Comparison of ENCODE assay signal across 8 mouse cellular contexts in genomic region chr5:149861489-149861962, GRCm38 (mm10).
A peak's percentile ranks its signal among the peaks of the same experiment; 100 is the strongest.
DNase-seq lines count a peak whose midpoint lies in the region; ATAC-seq and TF ChIP-seq lines count a peak whose summit lies in the region.

No protein-coding gene starts in this region.

- H3K36me3 ChIP-seq in intestine, postnatal 0 days (ENCODE audit: control insufficient read depth, insufficient read depth): no peaks in the 10 kb centered on the region
- H3K36me3 ChIP-seq in midbrain, embryonic 15.5 days (replicated peaks): no peaks in the 10 kb centered on the region

- H3K9ac ChIP-seq in intestine, postnatal 0 days (ENCODE audit: low read depth, low read length): no peak overlapping the region
- H3K9ac ChIP-seq in midbrain, embryonic 15.5 days: no peak overlapping the region

- H3K4me1 ChIP-seq in intestine, postnatal 0 days (replicated peaks; ENCODE audit: control insufficient read depth, insufficient read depth, low read length): no peaks in the 10 kb centered on the region
- H3K4me1 ChIP-seq in midbrain, embryonic 15.5 days: no peaks in the 10 kb centered on the region

- H3K9me3 ChIP-seq in intestine, postnatal 0 days (ENCODE audit: control insufficient read depth): no peaks in the 10 kb centered on the region
- H3K9me3 ChIP-seq in midbrain, embryonic 15.5 days: no peaks in the 10 kb centered on the region

- peak; percentile 4 for DNase-seq in ovary, adult 18-20 months (ENCODE audit: low spot score)
- no peak for DNase-seq in ovary, postnatal 10 days (ENCODE audit: low spot score)
- DNase-seq in cerebellum, postnatal 4 days (ENCODE audit: low spot score in 2 of 2): peak; percentile 30 to 73
- peak; percentile 47 for DNase-seq in gastrocnemius, postnatal 14 days
- DNase-seq in left cerebral cortex, postnatal 4 days: peak; percentile 65
- DNase-seq in natural killer cell, adult 2 months (ENCODE audit: low spot score in 2 of 2): no peak

- no peak overlapping the region for H3K27ac ChIP-seq in intestine, postnatal 0 days (ENCODE audit: low read depth, low read length)
- no peak overlapping the region for H3K27ac ChIP-seq in midbrain, embryonic 15.5 days

- ATAC-seq in intestine, postnatal 0 days: peak; percentile 43; the same call in 1 of the 2 replicates
- ATAC-seq in midbrain, embryonic 15.5 days (replicated peaks): 0 out of 2 replicates have a peak, but pooled peaks have one; percentile 20

- peak; percentile 87 for TF ChIP-seq CTCF in intestine, postnatal 0 days (IDR thresholded peaks at IDR 0.05; ENCODE audit: low read depth)

- WGBS in intestine, postnatal 0 days: 44% methylated on average over 4 of the region's 4 CpGs
- 53% methylated on average over 4 of the region's 4 CpGs for WGBS in midbrain, embryonic 15.5 days

- no peak overlapping the region for H3K4me2 ChIP-seq in intestine, postnatal 0 days (replicated peaks; ENCODE audit: low read depth)
- no peak overlapping the region for H3K4me2 ChIP-seq in midbrain, embryonic 15.5 days

- intact Hi-C loops in gastrocnemius, postnatal 14 days (cut with DNase I; ENCODE audit: low total_unique reads): no loop called here
- intact Hi-C loops in left cerebral cortex, postnatal 4 days (cut with DNase I): loop anchor here (5.0 kb wide), 1 partner anchor 161 kb away; no protein-coding TSS in a partner anchor

- no peaks in the 10 kb centered on the region for H3K27me3 ChIP-seq in intestine, postnatal 0 days (replicated peaks; ENCODE audit: control insufficient read depth, insufficient read depth, low read length)
- H3K27me3 ChIP-seq in midbrain, embryonic 15.5 days (replicated peaks): no peaks in the 10 kb centered on the region

- H3K4me3 ChIP-seq in intestine, postnatal 0 days (ENCODE audit: low read depth, low read length): no peak overlapping the region
- H3K4me3 ChIP-seq in midbrain, embryonic 15.5 days: no peak overlapping the region

Comparison
In these comparisons a context has a peak if more than half of its experiments do, and no peak if none do; other contexts are left out.
1. DNase-seq: peak in ovary, adult 18-20 months (single experiment), cerebellum, postnatal 4 days (2 of 2), gastrocnemius, postnatal 14 days (single experiment) and left cerebral cortex, postnatal 4 days (single experiment); none in ovary, postnatal 10 days (single experiment) and natural killer cell, adult 2 months (0 of 2).